Mouse (Mus musculus) gonadal fat pad, adult 2 months (tissue): Measurements from ENCODE around the gene Unc45a. TPM values are rescaled to one million over a fixed set of nuclear protein-coding genes. Genes with fewer than 3 reads are reported as not detected.

ENCODE experiments used
- DNase-seq: peaks from one replicate; pipeline ENCODE4 v3.0.0-alpha.2; 2012; ENCODE audit warnings: low read depth
- polyA plus RNA-seq: library from polyadenylated mRNA; depleted of rRNA; stranded (reverse); fragments of >200 nt; gene quantifications from 2 replicates; pipeline ENCODE4 v1.2.3, GENCODE M21; 2012; rRNA removed

The Unc45a gene
- 51.7 and 62.1 TPM in 2 replicates for polyA plus RNA-seq

DNA sequence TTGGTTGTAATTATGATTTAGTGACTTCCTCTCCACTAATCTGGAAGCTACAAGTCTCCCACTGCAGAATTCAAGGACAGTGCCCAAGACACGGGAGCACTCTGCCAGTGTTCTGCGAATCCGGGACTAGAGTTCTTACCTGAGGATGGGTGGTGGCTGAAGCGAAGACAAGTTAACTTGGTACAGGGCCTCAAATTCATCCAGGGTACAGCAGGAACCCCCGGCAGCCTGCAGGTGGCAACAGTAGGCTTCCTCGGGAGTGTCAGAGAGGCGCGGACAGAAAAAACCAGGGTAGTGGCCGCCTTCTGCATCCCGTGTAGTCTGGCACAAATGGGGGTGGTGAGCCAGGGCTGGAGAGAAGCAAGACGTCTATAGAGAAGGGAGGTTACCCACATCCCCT is at the start of gene Unc45a:
Gene Unc45a, minus strand, starts transcription at position 213 of the 400 bp plus-strand sequence.
- no peak for DNase-seq

DNA sequence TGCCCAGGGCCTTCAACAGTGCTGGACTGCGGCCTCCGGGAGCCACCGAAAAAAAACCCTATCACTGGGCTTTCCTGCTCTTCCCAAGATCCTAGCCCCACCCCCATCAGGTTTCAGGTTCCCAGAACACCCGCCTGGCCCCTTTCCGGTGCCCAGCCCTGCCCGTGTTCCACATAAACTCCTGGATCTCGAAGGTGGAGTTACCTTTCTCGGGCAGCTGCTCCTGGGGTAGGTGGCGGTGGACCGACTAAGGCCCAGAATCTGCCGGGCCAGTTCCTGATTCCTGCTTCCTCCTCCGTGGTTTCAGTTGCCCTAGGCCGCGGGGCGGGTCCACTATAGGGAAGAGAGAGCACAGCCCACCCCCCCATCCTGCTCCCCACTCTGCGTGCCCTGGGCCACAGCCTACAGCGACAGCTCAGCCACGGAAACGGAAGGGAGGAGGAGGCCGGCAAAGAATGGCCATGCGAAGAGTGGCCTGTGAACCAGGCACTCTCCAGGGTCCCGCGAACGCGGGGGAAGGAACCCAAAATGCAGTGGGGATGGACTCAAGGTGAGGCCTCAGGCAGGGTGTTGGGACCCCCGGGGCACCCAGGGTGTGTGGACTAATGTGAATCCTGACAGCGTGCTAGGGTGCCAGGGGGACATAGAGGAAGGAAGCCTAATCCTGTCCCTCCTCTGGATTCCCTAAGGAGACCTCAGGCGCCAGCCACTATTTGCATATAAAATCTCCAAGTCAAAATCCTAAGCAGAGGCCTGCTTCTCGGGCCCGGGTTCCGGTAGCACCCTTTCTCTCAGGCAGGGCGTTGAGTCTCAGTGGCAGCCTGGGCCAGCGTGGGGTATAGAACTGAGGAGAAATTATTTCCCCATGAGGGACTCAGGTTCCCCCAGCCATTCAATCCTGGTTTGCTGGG is 47.1 kb upstream of the Unc45a start, which contains the start of gene Fes:
Gene Fes, minus strand, starts transcription at position 314 of the 911 bp plus-strand sequence.
- DNase-seq = no peak

DNA sequence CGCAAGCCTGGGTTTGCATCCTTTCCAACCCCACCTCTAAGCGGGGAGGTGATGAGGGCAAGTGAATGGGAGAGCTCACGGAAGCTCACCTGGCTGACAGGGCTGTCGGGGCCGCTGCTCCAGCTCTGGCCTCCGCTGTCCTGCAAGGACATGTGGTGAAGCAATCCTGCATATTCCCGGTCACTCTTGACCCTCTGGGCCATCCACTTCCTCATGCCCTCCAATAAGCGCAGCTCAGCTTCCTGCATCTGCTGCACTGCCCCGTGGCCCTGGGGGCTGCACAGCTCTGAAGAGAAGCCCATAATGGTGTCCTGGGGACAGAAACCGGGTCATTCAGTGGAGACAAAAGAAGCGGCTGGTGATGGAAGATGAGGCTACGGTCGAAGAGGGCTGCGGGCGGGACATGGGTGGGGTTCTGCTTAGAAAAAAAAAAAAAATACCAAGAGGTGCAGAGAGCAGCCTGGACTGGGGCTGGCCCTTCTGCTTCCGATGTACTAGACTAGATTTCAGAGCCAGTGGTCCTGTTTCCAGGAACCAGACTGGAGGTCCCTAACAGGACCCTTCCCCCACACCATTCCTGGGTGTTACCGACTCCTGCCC is 46.3 kb upstream of the Unc45a start:
- DNase-seq = no peak

DNA sequence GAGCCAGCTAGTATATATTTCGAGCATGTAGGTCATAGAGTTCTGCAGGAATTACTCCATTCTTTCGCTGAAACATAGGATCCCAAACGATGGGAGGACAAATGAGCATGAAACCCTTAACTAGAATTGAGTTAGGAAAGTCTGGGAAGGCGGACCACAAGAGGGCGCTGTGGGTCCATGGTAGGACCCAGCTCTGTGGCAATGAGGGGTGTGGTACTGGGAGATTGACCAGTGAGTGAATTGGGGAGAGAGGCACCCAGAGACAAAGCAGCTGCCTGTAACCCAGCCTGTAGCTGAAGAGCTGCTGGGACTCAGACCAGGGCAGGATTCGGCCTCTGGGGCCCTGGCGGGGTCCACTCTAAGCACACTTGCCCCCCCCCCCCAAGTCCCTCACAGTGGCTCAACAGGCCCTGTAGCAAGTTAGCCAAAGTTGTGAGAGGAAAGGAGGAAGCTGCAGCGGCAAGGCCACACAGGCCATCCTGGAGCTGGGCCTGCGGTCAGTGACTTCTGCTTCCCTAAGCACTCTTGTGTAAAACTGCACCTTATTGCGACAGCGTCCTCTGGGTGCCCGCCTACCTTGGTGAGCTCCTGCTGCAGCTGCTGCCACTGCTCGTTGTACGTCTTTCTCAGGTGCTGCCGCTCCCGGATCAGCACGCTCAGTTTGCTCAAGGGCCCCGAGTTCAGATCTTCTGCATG is 45.6 kb upstream of the Unc45a start:
- DNase-seq = no peak

DNA sequence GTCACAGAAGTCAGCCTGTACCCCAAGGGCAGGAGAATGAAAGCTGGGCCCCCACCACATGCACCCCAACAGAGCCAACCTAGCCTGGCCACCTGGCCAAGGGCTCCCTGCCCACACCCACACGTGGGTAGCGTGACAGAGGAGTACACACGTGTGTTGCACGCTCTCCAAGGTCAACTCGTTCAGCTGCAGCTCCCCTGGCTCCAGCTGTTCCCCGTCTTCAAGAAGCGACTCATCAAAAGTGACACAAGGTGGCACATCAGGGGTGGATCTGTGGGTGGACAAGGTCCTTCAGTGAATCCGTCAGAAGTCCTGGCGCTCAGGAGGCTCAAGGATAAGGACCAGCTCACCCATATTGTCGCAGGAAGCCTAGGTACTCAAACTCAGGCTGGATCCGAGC is 42.1 kb upstream of the Unc45a start:
- no peak for DNase-seq

DNA sequence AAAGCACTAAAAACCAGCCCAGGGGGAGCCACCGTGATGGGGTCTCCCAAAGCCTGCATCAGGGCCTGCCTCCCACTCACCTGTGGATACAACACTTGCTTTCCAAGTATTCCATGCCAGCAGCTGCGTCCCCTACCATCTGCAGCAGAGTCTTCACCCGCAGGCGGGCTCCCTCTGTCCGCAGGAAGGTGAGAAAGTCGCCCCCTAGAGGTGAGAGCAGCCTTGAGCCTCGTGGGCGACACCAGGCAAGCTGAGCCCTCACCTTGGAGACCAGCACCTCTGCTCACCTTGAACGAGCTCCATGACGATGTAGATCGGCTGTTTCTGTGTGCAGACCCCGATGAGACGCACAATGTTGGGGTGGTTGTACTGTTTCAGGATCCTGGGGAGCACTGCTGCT is 38.7 kb upstream of the Unc45a start:
- DNase-seq = no peak

DNA sequence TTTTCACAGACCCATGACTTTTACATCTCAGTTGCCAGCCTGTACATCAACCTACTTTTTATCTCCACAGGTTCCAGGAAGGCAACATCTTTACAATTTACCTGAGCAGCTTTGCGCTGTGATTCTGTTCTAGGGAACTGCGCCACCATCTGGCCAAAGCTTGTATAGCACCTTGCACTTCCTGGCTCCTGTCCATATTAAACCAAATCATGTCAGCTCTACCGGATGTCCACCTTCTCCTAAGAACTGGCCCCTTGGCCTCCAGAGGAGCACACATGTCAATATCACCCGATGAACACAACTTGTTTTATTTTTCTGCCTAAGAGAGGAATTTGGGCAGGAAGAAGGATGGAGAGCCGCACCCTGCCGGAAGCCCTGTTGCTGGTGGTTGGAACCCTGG is 36.7 kb upstream of the Unc45a start:
- DNase-seq = no peak

DNA sequence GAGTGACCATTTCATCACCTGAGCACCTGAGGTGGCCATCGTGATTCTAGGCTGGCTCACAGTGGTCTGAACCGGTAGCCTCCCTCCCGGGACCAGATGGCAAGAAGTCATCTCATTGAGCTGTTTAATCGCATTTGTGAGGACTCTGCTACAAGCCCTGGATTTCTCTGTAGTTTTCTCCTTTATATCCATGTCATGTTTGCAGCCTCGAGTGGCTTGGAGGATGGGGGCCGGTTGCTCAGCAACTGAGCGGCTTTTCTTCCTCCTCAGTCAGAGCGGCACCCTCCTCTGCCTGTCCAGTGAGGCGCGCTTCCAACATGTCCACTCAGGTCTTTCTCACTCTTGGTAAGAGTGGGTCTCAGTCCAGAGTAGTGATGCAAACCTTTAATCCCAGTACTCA is 35.4 kb upstream of the Unc45a start:
- DNase-seq = no peak

DNA sequence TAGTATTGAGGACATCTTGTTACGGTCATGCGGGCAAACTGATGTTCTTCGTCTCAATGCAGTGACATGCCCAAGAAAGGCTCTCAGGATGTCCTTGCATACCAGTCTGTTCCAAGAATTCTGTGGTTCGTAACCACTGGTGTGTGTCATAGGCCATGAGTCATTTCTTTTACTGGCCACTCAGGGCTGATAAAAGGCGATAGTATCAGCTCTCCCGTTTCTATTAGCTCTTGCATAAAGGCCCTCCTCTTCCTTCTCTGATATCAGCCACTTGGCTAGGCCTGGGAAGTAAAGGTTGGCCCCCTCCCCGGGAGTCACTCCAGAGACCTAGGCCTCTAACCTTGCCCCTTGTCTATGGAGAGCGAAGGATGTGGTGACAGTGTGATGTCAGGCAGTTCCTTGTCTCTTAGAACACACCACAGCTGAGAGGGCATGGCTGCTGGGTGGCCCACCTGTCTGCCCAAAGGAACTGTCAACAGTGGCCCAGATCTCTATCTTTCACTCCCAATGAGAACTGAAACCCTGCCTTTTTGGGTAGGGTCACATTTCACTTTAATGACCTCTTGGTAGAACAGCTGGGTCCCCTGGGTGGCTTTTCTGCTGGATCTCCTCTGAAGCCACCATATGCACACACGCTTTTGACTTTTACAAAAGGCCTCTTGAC is 34.7 kb upstream of the Unc45a start:
- no peak for DNase-seq

DNA sequence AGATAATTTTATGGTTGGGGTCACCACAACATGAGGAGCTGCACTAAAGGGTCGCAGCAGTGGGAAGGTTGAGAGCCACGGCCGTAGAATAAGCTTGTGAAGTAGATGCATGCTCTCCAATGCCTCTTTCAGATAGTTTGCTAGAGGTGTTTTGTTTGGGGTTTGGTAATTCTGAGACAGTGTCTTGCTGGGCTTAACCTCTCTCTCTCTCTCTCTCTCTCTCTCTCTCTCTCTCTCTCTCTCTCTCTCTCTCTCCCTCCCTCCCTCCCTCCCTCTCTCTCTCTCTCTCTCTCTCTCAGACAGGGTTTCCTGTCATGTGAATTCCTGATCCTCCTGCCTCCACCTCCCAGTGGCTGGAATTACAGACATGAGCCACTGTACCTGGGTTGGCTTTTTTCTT is 33.9 kb upstream of the Unc45a start:
- no peak for DNase-seq

DNA sequence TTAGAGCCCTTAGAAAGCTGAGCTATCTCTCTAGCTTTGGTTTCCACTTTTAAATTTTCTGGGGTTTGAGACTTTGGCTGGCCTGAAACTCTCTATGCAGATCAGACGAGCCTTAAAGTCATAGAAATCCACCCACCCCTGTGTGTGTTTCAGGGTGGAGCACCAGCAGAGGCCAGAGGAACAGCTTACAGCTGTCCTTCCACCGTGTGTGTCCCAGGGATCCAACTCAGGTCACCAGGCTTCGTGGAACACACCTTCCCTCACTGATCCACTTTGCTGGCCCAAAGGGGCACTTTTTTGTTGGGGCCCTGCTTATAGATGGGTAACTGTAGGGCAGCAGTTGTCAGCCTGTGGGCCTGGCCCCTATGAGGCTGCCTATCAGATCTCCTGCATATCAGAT is 33.5 kb upstream of the Unc45a start:
- no peak for DNase-seq

DNA sequence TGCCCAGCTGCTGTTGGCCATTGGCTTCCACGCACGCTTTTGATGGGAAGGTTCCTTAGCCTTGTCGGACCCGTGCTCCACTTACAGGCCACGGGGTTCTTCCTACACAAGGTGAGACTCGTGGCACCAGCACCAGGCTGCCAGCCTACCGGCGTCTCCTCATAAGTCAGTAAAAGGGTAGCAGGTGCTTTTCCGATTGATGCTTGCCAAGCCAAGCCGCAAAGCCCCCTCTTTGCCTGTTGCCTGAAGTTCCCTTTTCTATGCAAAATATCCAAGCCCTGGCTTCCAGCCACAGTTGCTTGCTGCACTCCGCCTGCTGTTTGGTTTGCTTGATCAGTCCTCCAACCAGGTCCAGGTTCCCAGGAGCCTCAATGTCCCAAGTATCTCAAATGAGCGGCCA is 33.0 kb upstream of the Unc45a start:
- DNase-seq = no peak

DNA sequence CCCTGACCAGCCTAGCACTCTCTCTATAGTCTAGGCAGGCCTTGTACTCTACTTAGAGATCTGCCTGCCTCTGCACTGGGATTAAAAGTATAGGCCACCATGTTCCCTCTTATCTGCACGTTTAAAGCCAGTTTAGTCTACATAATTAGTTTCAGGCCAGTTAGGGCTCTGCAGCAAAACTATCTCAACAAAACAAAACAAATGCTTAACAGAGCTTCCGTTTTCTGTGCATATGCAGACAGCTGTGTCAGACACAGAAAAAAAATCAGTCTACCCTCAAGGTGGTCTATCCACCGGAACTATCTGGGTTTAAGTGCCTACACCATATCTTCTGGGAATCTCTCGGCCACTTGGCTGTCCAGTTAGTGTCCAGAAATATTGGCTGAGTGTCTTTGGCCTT is 32.5 kb upstream of the Unc45a start:
- DNase-seq = no peak

DNA sequence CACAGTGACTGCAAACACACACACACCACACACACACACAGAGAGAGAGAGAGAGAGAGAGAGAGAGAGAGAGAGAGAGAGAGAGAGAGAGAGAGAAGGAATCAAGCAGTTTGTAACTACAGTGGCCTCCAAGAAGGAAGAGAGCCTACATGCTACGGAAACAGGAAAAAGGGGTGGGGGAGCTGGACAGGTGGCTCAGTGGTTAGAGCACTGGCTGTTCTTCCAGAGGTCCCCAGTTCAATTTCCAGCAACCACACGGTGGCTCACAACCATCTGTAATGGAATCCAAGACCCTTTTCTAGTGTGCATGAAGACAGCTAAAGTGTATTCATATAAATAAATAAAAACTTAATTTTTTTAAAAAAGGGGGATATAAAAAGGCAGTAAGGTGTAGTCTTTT is 31.9 kb upstream of the Unc45a start:
- no peak for DNase-seq

DNA sequence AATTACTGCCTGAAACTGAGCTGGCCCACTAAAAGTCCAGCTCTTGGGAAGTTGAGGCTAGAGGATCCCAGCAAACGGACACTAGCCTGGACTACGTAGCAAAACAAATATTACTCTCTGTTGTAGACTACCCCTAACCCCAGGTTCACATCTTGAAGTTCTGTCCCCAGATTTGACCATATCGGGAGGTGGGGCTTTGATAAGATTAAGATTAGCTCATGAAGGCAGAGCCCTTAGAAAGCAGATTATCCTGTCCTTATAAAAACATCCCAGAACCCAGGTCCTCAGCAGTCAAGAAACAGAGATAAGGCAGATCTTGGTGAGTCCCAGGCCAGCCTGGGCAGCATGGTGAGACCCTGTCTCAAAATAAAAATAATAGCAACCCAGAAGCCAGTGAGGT is 31.4 kb upstream of the Unc45a start:
- no peak for DNase-seq

DNA sequence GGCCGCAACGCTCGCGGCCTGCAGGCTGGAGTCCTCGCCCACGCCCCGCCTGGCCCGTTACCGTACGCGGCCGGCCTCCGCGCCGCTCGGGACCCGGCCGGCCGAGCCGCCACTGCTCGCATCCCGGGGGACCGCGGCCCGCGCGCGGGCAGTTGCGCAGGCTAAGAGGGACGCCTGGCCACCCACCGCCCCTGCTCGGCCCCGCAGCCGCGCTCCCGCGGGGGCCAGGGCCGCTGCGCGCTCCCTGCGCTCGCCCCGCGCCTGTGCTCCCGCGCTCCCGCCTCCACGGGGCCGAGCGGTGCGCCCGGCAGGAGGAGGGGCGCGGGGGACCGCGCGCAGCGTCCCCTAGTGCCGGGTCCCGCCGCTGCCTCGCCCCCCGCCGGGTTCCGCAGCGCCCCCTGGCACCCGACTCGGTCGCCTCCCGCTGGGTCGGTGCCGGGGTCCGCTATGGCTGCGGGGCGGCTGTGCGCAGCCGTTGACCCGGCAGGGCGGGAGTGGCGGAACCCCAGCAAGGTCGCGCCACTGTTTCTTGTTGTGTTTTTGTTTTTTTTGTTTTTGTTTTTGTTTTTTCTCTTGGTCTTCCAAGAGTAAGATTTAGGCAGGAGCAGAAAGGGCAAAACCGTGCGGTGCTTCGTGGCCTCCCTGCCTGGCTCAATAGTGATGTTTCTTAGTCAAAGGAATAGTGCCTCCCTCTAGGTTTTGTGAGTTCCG is 30.4 kb upstream of the Unc45a start, which contains the start of gene Man2a2:
Gene Man2a2, minus strand, starts transcription at position 335 of the 711 bp plus-strand sequence.
- DNase-seq = no peak

DNA sequence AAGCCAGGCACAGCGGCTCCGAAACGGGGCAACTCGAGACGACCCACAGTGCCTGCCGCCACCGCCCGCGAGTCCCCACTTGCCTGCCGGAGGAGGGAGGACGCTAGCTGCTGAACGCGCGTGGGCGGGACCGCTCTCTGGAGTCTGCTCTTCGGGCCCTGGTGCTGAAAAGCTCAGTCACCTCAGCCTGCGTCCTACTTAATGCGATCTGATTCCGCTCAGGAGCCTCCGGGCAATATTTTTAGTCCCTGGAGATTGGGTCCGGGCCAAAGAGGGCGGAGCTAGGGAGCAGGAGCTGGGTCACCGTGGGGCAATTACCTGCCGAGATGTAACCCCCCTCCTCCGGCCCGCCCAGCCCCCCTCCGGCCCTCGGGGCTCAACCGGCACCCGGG is 29.8 kb upstream of the Unc45a start:
- DNase-seq = no peak

DNA sequence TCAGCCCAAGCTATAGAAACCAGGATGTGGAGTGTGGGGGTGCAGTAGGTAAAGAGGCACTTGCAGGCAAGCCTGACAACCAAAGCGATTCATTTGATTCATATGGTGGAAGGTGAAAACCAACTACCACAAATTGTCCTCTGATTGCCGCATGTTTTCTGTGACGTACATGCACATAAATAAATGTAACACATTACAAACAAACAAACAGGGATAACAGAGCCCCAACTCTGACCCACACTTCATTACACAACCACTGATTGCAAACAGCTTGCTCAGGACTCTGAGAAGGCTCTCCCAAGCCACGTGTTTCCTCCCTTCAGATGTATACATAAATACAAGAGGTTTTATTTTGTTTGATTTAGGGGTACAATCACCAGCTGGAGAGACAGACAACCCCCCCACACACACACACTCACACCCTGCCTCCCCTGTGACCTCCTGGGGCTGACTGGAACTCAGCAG is 29.2 kb upstream of the Unc45a start:
- DNase-seq = no peak

DNA sequence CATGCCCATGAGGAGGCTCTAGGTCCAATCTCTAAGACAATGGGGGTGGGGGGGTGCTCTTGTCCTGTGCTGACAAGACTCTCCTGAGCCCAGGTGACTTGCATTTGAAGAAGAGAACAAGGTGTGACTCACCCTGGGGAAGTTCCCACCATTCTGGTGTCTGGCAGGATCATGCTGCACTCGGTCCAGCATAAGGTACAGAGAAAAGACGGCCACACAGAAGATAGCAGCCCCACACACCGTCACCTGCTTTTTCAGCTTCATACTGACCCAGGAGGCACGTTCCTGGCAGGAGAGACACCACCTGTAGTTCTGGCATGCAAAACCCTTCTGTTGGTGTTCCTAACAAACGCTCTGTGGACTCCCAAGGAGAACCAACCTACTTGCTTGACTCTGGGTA is 28.7 kb upstream of the Unc45a start:
- DNase-seq = no peak

DNA sequence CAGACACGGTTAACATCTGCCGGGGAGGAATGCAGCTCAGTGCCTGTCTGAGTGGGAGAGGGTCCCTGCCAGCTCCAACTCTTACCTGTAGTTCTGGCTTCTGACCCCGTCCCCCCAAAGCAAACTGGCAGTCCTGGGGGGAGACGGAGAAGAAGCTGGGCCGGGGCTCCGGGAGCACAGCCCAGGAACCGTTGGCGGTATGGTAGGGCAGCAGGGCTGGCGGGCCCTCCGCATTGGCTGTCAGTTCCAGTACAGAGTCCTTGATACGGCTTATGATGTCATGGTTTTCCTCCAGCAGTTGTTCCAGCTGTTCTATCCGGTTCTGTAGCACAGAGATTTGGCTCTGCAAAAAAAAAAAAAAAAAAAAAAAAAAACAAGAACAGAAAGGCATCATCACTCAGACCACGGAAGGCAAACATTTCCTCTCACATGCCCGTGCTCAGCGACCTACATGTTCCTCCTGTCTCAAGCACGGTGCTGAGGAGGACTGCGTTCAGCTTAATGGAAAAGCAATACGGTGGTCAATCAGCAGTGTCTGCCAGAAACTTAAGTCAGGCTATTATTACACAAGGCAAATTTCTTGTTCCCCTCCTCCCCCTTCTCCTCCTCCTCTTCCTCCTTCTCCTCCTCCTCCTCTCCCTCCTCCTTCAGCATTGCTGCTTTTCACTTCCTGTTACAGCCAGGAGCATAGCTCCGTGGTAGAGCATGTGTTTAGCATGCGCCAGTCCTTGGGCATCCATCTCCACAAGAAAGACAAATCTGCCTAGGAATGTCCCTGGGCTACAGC is 28.0 kb upstream of the Unc45a start:
- DNase-seq = no peak

DNA sequence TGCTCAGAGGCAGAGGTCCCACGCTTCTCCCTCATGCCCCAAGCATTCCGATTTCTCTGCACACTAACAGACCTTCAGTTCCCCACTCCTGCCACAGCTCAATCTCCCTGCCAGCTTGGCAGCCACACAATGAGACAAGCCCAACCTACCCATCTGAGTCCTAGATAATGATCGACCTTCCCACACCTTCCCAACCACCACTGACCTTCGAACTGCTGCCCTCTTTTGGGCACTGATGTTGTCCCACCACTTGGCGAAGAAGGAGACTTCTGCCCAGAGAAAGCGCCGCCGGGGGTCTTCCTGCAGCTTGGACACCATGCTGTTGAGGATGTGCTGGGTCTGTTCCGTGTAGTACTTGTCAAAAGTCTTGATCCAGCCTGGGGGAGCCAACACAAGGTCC is 27.2 kb upstream of the Unc45a start:
- no peak for DNase-seq
